Mouse (Mus musculus): Measurements from ENCODE around the gene Lhx2. TPM values are rescaled to one million over a fixed set of nuclear protein-coding genes. Genes with fewer than 3 reads are reported as not detected.

Lhx2 gene
- polyA plus RNA-seq, 1 experiment from 2014 or later: 17.4 TPM

DNA sequence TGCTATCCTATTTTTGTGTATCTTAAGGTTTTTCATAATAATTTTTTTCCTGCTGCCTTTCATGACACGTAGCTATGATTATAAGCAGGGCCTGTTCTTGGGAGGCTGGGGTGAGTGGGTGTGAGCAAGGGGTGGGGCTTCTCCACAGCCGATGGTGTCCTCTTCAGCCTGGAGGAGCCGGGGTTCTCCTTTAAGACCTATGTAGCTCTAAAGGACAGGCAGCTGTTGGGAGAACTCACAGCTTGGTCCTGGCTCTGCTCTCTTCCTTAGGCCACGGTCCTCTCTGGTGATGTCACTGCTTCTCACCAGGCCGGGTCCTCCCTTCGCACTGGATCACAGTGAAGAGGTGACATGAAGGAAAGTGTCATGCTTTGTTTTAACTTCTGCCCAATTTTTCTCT, 58.8 kb downstream of the Lhx2 start:
- ATAC-seq (ENCODE audit: low FRiP score, low read depth): no peak
- H3K4me2 ChIP-seq (replicated peaks): no peak overlapping the region
- peaks cover under 1% of the 10 kb centered on the region; the same call in 1 of the 2 replicates for H3K4me1 ChIP-seq
- no peaks in the 10 kb centered on the region for H3K9me3 ChIP-seq
- no peak overlapping the region for H3K27ac ChIP-seq
- WGBS: 46% methylated on average over 6 of the region's 6 CpGs
- no peak overlapping the region for H3K9ac ChIP-seq
- H3K4me3 ChIP-seq: no peak overlapping the region
- H3K36me3 ChIP-seq: no peaks in the 10 kb centered on the region
- 0 out of 2 replicates have a peak, but pooled peaks cover 6% of the 10 kb centered on the region for H3K27me3 ChIP-seq

DNA sequence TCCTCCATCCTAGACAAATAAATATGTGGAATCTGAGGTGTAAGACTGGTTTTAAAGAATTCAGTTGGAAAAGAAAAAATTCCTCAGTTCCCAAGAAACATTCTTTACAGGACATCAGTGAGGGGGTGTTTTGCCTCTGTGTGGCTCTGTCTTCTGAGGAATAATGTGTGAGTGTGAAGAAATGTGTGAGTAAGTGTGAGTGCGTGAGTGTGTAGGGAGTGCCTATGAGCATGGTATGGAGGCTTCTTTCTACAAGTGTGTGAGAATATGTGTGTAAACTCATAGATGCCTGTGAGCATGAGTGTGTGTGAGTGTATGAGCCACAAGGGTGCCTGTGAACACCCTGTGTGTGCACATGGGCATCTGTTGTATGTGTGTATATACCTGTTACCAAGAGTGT, 63.5 kb downstream of the Lhx2 start:
- Histone ChIP-seq H3K4me2 (replicated peaks) (no peak overlapping the region), H3K9ac (no peak overlapping the region), H3K36me3 (no peaks in the 10 kb centered on the region), H3K4me1 (peaks cover 10% of the 10 kb centered on the region), H3K4me3 (no peak overlapping the region), H3K27me3 (peaks cover 25% of the 10 kb centered on the region), H3K27ac (no peak overlapping the region), H3K9me3 (no peaks in the 10 kb centered on the region)
- 0 out of 2 replicates have a peak, but pooled peaks have one; percentile 18 for ATAC-seq (ENCODE audit: low FRiP score, low read depth)
- WGBS: 97% methylated on average over 1 of the region's 1 CpGs

- Histone ChIP-seq H3K4me2 (replicated peaks) (0 out of 2 replicates have a peak overlapping the region, but pooled peaks have one; percentile 26), H3K27ac (no peak overlapping the region), H3K36me3 (no peaks in the 10 kb centered on the region), H3K9ac (no peak overlapping the region), H3K27me3 (peaks cover 27% of the 10 kb centered on the region), H3K9me3 (no peaks in the 10 kb centered on the region), H3K4me3 (no peak overlapping the region), H3K4me1 (peaks cover 10% of the 10 kb centered on the region)
- WGBS: 24% methylated on average over 12 of the region's 12 CpGs
- ATAC-seq (ENCODE audit: low FRiP score, low read depth): no peak
Observed at GRCm38 (mm10) chr2:38403231-38403630, 64.2 kb downstream of the Lhx2 start.

DNA sequence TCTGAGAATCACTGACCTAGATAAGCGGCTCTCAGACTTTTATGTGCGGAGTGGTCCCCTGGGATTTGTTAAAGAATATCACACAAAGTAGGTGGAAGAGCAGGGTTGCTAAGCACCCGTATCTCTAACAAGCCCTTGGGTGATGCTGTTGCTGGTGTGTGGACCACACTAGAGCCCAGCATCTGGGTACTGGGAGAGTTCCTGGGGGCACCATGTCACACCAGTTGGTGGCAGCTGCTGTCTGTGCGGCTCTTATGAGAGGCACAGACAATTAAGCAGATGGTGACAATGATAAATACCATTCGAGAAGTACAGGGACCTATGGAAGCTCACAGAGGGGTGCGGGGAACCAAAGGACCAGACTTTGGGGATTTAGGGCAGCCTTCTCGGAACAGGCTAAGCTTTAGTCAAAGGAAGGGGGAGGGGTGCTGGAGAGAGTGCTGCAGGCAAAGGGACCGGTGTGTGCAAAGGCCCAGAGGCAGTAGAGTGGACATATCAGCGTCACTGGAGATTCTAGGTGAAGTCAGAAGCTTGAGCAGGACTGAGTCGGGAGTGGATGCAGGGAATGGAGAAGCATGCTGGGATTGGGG, 65.0 kb downstream of the Lhx2 start:
- H3K27me3 ChIP-seq: peaks cover 27% of the 10 kb centered on the region
- H3K36me3 ChIP-seq: no peaks in the 10 kb centered on the region
- H3K27ac ChIP-seq: no peak overlapping the region
- 72% methylated on average over 10 of the region's 10 CpGs for WGBS
- no peaks in the 10 kb centered on the region for H3K9me3 ChIP-seq
- H3K4me3 ChIP-seq: no peak overlapping the region
- no peak for ATAC-seq (ENCODE audit: low FRiP score, low read depth)
- H3K9ac ChIP-seq: no peak overlapping the region
- no peak overlapping the region for H3K4me2 ChIP-seq (replicated peaks)
- peaks cover 15% of the 10 kb centered on the region for H3K4me1 ChIP-seq

- WGBS: 80% methylated on average over 4 of the region's 4 CpGs
- no peak overlapping the region for H3K4me2 ChIP-seq (replicated peaks)
- ATAC-seq (ENCODE audit: low FRiP score, low read depth): no peak
Observed at GRCm38 (mm10) chr2:38405356-38405755, 66.3 kb downstream of the Lhx2 start.

GRCm38 (mm10) chr2:38409309-38409708, 70.2 kb downstream of the Lhx2 start:
- H3K9ac ChIP-seq: no peak overlapping the region
- H3K4me1 ChIP-seq: peaks cover 12% of the 10 kb centered on the region
- 54% methylated on average over 3 of the region's 3 CpGs for WGBS
- no peak overlapping the region for H3K4me2 ChIP-seq (replicated peaks)
- H3K36me3 ChIP-seq: no peaks in the 10 kb centered on the region
- H3K27me3 ChIP-seq: peaks cover 30% of the 10 kb centered on the region
- no peak overlapping the region for H3K27ac ChIP-seq
- no peak overlapping the region for H3K4me3 ChIP-seq
- H3K9me3 ChIP-seq: no peaks in the 10 kb centered on the region
- peak; percentile 45; the same call in 1 of the 2 replicates for ATAC-seq (ENCODE audit: low FRiP score, low read depth)

More at GRCm38 (mm10) chr2:38405356-38405755, 66.3 kb downstream of the Lhx2 start:
- Histone ChIP-seq H3K27ac (no peak overlapping the region), H3K9me3 (no peaks in the 10 kb centered on the region), H3K36me3 (no peaks in the 10 kb centered on the region), H3K9ac (no peak overlapping the region), H3K4me1 (peaks cover 21% of the 10 kb centered on the region), H3K4me3 (no peak overlapping the region), H3K27me3 (peaks cover 27% of the 10 kb centered on the region)

DNA sequence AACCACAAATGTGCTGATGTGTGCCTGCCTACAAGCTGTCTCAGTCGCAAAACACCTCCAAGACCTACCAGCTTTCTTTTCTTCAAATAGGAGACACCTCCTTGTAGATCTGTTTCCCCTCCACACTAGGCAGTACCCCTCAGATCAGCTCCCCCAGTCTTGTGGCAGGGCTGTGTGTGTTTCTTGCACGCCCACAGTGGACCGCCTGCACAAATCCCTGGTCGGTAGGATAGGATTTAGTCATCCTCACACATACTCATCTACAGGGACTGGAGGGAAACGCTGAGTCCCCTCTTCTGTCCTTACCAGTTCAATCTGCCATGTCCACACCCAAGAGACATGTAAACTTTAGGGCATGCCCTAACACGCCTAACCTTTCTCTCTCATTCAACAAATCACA, 71.1 kb downstream of the Lhx2 start:
- Histone ChIP-seq H3K27ac (no peak overlapping the region), H3K4me3 (no peak overlapping the region), H3K9ac (no peak overlapping the region), H3K9me3 (no peaks in the 10 kb centered on the region), H3K4me2 (replicated peaks) (no peak overlapping the region), H3K27me3 (peaks cover 37% of the 10 kb centered on the region), H3K36me3 (no peaks in the 10 kb centered on the region), H3K4me1 (peaks cover 12% of the 10 kb centered on the region)
- no peak for ATAC-seq (ENCODE audit: low FRiP score, low read depth)
- WGBS: 84% methylated on average over 6 of the region's 6 CpGs

DNA sequence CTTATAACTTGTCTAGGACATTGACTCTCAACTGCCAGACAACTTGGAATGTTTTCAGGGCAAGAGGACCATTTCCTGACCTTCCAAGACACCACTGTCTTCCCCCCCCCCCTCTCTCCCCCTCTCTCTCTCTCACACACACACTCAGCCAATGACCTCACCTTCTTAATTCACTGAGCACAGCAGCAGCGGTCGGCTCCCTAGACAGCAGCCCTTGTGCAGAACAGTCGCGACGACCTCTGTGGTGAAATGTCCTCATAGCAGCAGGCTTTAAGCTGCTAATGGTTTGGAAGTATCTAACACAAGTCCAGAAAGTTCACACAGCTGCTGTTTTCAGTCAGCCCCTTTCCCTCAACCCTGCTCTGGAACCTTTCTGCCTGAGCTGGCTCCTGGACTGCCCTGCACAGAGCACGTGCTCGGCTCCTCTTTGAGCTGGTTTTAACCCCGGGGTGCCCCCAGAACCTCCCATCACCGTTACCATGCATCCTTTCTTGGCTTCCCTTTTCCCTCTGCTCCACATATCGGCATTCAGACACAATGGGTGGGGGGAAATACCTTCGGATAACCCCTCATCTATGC, 73.6 kb downstream of the Lhx2 start:
- Histone ChIP-seq H3K27ac (no peak overlapping the region), H3K9ac (no peak overlapping the region), H3K9me3 (no peaks in the 10 kb centered on the region), H3K4me1 (peaks cover 12% of the 10 kb centered on the region), H3K27me3 (peaks cover 14% of the 10 kb centered on the region), H3K4me3 (no peak overlapping the region), H3K4me2 (replicated peaks) (no peak overlapping the region), H3K36me3 (no peaks in the 10 kb centered on the region)
- WGBS: 35% methylated on average over 11 of the region's 11 CpGs
- ATAC-seq (ENCODE audit: low FRiP score, low read depth): no peak

DNA sequence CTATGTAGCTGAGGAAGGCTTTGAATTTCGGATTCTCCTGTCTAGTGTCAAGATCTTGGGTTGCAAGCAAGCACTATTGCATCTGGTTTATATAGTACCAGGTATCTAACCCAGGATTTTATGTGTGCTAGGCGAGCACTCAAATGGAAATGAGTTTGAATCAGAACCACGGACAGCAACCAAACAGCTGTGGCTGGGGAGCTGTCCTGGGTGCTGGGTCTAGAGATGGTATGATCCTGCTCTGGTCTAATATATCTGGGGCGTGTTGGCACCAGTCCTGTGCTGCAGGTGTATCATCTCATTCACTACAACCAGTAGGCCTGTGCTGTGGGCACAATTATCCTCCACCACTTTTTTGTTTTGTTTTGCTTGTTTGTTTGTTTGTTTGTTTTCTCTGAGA, 78.9 kb downstream of the Lhx2 start:
- Histone ChIP-seq H3K27me3 (peaks cover 13% of the 10 kb centered on the region; the same call in 1 of the 2 replicates), H3K9ac (no peak overlapping the region), H3K4me1 (no peaks in the 10 kb centered on the region), H3K4me3 (no peak overlapping the region), H3K27ac (no peak overlapping the region), H3K4me2 (replicated peaks) (no peak overlapping the region), H3K9me3 (no peaks in the 10 kb centered on the region), H3K36me3 (no peaks in the 10 kb centered on the region)
- ATAC-seq (ENCODE audit: low FRiP score, low read depth): peak; percentile 51; the same call in 1 of the 2 replicates
- WGBS: 14% methylated on average over 4 of the region's 4 CpGs

Other genes starting within 250 kb of the Lhx2 start
- 13.3 and 15.8 TPM in 2 replicates for gene Dennd1a, start 51.9 kb upstream of the Lhx2 start, polyA plus RNA-seq (2015; fragmentation: Nextera tagmentation; extraction: Ambion mirVana)
- gene Nek6, start 172.4 kb downstream of the Lhx2 start, polyA plus RNA-seq (2015; fragmentation: Nextera tagmentation; extraction: Ambion mirVana): 179 and 181 TPM in 2 replicates